Comparison of ENCODE assay signal across 22 mouse cellular contexts in genomic region chr7:83869839-83870543, GRCm38 (mm10). TPM values are rescaled to one million over a fixed set of nuclear protein-coding genes. Genes with fewer than 3 reads are reported as not detected.
DNase-seq lines count a peak whose midpoint lies in the region; ATAC-seq lines count a peak whose summit lies in the region.
"Had no signal": no experiment of that assay in that cellular context is flagged by ENCODE, and none has a peak within 500 bp of the region (broad histone marks: within the 10 kb centered on the region; RNA-seq: fewer than 3 reads in every experiment).

No protein-coding gene starts in this region.

- no peaks in the 10 kb centered on the region for H3K27me3 ChIP-seq in hindbrain, embryonic 16.5 days (replicated peaks; ENCODE audit: control insufficient read depth, insufficient read depth, low read length)
- H3K27me3 ChIP-seq in hindbrain, embryonic 14.5 days (ENCODE audit: control insufficient read depth, insufficient read depth, low read length): no peaks in the 10 kb centered on the region
- no peaks in the 10 kb centered on the region for H3K27me3 ChIP-seq in midbrain, embryonic 11.5 days (ENCODE audit: control insufficient read depth, insufficient read depth, low read length)
- no peaks in the 10 kb centered on the region for H3K27me3 ChIP-seq in midbrain, embryonic 15.5 days (replicated peaks)
- H3K27me3 ChIP-seq: CH12.LX; embryonic facial prominence, embryonic 15.5 days; heart, embryonic 13.5 days; hindbrain, embryonic 13.5 days had no signal

- no peaks in the 10 kb centered on the region for H3K9me3 ChIP-seq in hindbrain, embryonic 16.5 days (ENCODE audit: control insufficient read depth, low read length)
- H3K9me3 ChIP-seq in hindbrain, embryonic 14.5 days (ENCODE audit: control insufficient read depth, low read length): no peaks in the 10 kb centered on the region
- H3K9me3 ChIP-seq in midbrain, embryonic 11.5 days (ENCODE audit: control insufficient read depth, low read length): no peaks in the 10 kb centered on the region
- no peaks in the 10 kb centered on the region for H3K9me3 ChIP-seq in midbrain, embryonic 15.5 days
- H3K9me3 ChIP-seq: embryonic facial prominence, embryonic 15.5 days; forebrain, embryonic 10.5 days; heart, embryonic 13.5 days; hindbrain, embryonic 13.5 days had no signal

- WGBS in hindbrain, embryonic 16.5 days: 26% methylated on average over 5 of the region's 5 CpGs
- WGBS in hindbrain, embryonic 14.5 days: 33% methylated on average over 5 of the region's 5 CpGs
- WGBS in midbrain, embryonic 11.5 days: 37% methylated on average over 5 of the region's 5 CpGs
- WGBS in midbrain, embryonic 15.5 days: 31% methylated on average over 5 of the region's 5 CpGs

- peak; percentile 50; the same call in 1 of the 2 replicates for ATAC-seq in hindbrain, embryonic 16.5 days
- ATAC-seq in hindbrain, embryonic 14.5 days (ENCODE audit: low FRiP score): no peak
- ATAC-seq in midbrain, embryonic 11.5 days (ENCODE audit: low FRiP score): 0 out of 2 replicates have a peak, but pooled peaks have one; percentile 38
- no peak; the same call in 1 of the 2 replicates for ATAC-seq in midbrain, embryonic 15.5 days (replicated peaks)
- ATAC-seq: forebrain, embryonic 14.5 days had no signal

- no peak overlapping the region for H3K4me3 ChIP-seq in hindbrain, embryonic 16.5 days (ENCODE audit: low read length)
- H3K4me3 ChIP-seq in hindbrain, embryonic 14.5 days (replicated peaks; ENCODE audit: low read length): no peak overlapping the region
- no peak overlapping the region for H3K4me3 ChIP-seq in midbrain, embryonic 11.5 days (ENCODE audit: low read depth, low read length)
- H3K4me3 ChIP-seq in midbrain, embryonic 15.5 days: no peak overlapping the region
- H3K4me3 ChIP-seq: embryonic facial prominence, embryonic 15.5 days; erythroblast, embryonic 14.5 days; forebrain, embryonic 10.5 days; gastrocnemius, adult 2 months; heart, embryonic 13.5 days; hindbrain, embryonic 13.5 days had no signal

- no peak overlapping the region for H3K27ac ChIP-seq in hindbrain, embryonic 16.5 days (ENCODE audit: low read depth, low read length)
- no peak overlapping the region for H3K27ac ChIP-seq in hindbrain, embryonic 14.5 days
- H3K27ac ChIP-seq in midbrain, embryonic 11.5 days (ENCODE audit: low read depth, low read length): no peak overlapping the region
- H3K27ac ChIP-seq in midbrain, embryonic 15.5 days: no peak overlapping the region
- H3K27ac ChIP-seq: embryonic facial prominence, embryonic 15.5 days; forebrain, embryonic 10.5 days; gastrocnemius, adult 2 months; heart, embryonic 13.5 days; hindbrain, embryonic 13.5 days had no signal

- no peak for DNase-seq in hindbrain, embryonic 14.5 days (ENCODE audit: low spot score)
- no peak for DNase-seq in midbrain, embryonic 11.5 days (ENCODE audit: low spot score, missing footprints)
- peak; percentile 45 for DNase-seq in retina, postnatal 1 day
- no peak for DNase-seq in retina, embryonic 14.5 days (ENCODE audit: low spot score)
- DNase-seq in adipocyte (ENCODE audit: low spot score): no peak
- DNase-seq: adrenal gland, adult 8-10 months; adrenal gland, postnatal 36 days; cerebellum, adult 2 months; cerebellum, postnatal 14 days; embryo, embryonic 11 days; gastrocnemius, adult 2 months; gastrocnemius, postnatal 25 days; heart, postnatal 4 days had no signal

- no peaks in the 10 kb centered on the region for H3K36me3 ChIP-seq in hindbrain, embryonic 16.5 days (ENCODE audit: control insufficient read depth, insufficient read depth, low read length)
- H3K36me3 ChIP-seq in hindbrain, embryonic 14.5 days (replicated peaks; ENCODE audit: control insufficient read depth, insufficient read depth): no peaks in the 10 kb centered on the region
- H3K36me3 ChIP-seq in midbrain, embryonic 11.5 days (ENCODE audit: control insufficient read depth, insufficient read depth, low read length): no peaks in the 10 kb centered on the region
- no peaks in the 10 kb centered on the region for H3K36me3 ChIP-seq in midbrain, embryonic 15.5 days (replicated peaks)
- H3K36me3 ChIP-seq: embryonic facial prominence, embryonic 15.5 days; forebrain, embryonic 10.5 days; heart, embryonic 13.5 days; hindbrain, embryonic 13.5 days had no signal

- H3K4me1 ChIP-seq in hindbrain, embryonic 16.5 days (ENCODE audit: control insufficient read depth, insufficient read depth, low read depth, low read length): no peaks in the 10 kb centered on the region
- no peaks in the 10 kb centered on the region for H3K4me1 ChIP-seq in hindbrain, embryonic 14.5 days (replicated peaks; ENCODE audit: control insufficient read depth, insufficient read depth, low read length)
- H3K4me1 ChIP-seq in midbrain, embryonic 11.5 days (ENCODE audit: control insufficient read depth, insufficient read depth, low read length): no peaks in the 10 kb centered on the region
- H3K4me1 ChIP-seq in midbrain, embryonic 15.5 days: no peaks in the 10 kb centered on the region; the same call in 1 of the 2 replicates
- H3K4me1 ChIP-seq: embryonic facial prominence, embryonic 15.5 days had no signal

- H3K4me2 ChIP-seq in hindbrain, embryonic 16.5 days (ENCODE audit: low read length): no peak overlapping the region
- H3K4me2 ChIP-seq in hindbrain, embryonic 14.5 days (replicated peaks): no peak overlapping the region
- no peak overlapping the region for H3K4me2 ChIP-seq in midbrain, embryonic 11.5 days
- H3K4me2 ChIP-seq in midbrain, embryonic 15.5 days: no peak overlapping the region
- H3K4me2 ChIP-seq: embryonic facial prominence, embryonic 15.5 days; heart, embryonic 13.5 days; hindbrain, embryonic 13.5 days had no signal

- H3K9ac ChIP-seq in hindbrain, embryonic 16.5 days (ENCODE audit: low read depth, low read length): no peak overlapping the region
- H3K9ac ChIP-seq in hindbrain, embryonic 14.5 days: no peak overlapping the region
- H3K9ac ChIP-seq in midbrain, embryonic 11.5 days (ENCODE audit: low read length): no peak overlapping the region
- H3K9ac ChIP-seq in midbrain, embryonic 15.5 days: no peak overlapping the region
- H3K9ac ChIP-seq: embryonic facial prominence, embryonic 15.5 days; heart, embryonic 13.5 days; hindbrain, embryonic 13.5 days had no signal

RNA-seq across cellular contexts. Expression of gene Tlnrd1, which starts 14.1 kb away (rescaled TPM):
- polyA plus RNA-seq in hindbrain, embryonic 16.5 days (2015; fragmentation: Nextera tagmentation; extraction: Ambion mirVana): 6.2 and 7.8 TPM in 2 replicates
- 13.0 and 15.4 TPM in 2 replicates for polyA plus RNA-seq in hindbrain, embryonic 14.5 days (2014; fragmentation: Nextera tagmentation; extraction: Ambion mirVana)
- 13.1 and 16.8 TPM in 2 replicates for polyA plus RNA-seq in midbrain, embryonic 11.5 days (2014; fragmentation: Nextera tagmentation; extraction: Ambion mirVana)
- polyA plus RNA-seq in midbrain, embryonic 15.5 days (2015; fragmentation: Nextera tagmentation; extraction: Ambion mirVana): 10.1 and 12.1 TPM in 2 replicates

RNA-seq across cellular contexts. Expression of gene Mesd, which starts 14.3 kb away (rescaled TPM):
- 63.7 and 83.8 TPM in 2 replicates for polyA plus RNA-seq in hindbrain, embryonic 16.5 days (2015; fragmentation: Nextera tagmentation; extraction: Ambion mirVana)
- 55.8 and 56.1 TPM in 2 replicates for polyA plus RNA-seq in hindbrain, embryonic 14.5 days (2014; fragmentation: Nextera tagmentation; extraction: Ambion mirVana)
- polyA plus RNA-seq in midbrain, embryonic 11.5 days (2014; fragmentation: Nextera tagmentation; extraction: Ambion mirVana): 80.3 and 84.4 TPM in 2 replicates
- 64.7 and 67.1 TPM in 2 replicates for polyA plus RNA-seq in midbrain, embryonic 15.5 days (2015; fragmentation: Nextera tagmentation; extraction: Ambion mirVana)

Comparison
In these comparisons a context has a peak if more than half of its experiments do, and no peak if none do; other contexts are left out.
1. ATAC-seq: peak in hindbrain, embryonic 16.5 days (single experiment) and midbrain, embryonic 11.5 days (single experiment); none in hindbrain, embryonic 14.5 days (single experiment) and midbrain, embryonic 15.5 days (single experiment).